Mouse (Mus musculus): ENCODE results near the gene Snapc2.
"Not testable (repeated sequence)": the region's sequence is repeated elsewhere in the genome, so short reads cannot be mapped to it uniquely, and the experiment has no call there.

- TF ChIP-seq CTCF (IDR thresholded peaks at IDR 0.05; ENCODE audit: extremely low read depth, insufficient read depth, insufficient read length, insufficient replicate concordance); POLR2A (IDR thresholded peaks at IDR 0.05; ENCODE audit: low read depth, low read length): not testable (repeated sequence)
Observed at GRCm38 (mm10) chr8:4255471-4255870, 2.6 kb downstream of the Snapc2 start.
